Mouse (Mus musculus) intestine, embryonic 14.5 days (tissue): ENCODE measurements around the gene Mgat5b. TPM values are rescaled to one million over a fixed set of nuclear protein-coding genes. Genes with fewer than 3 reads are reported as not detected.

Source experiments
- ATAC-seq: fragments of 200-750 bp; cut with Nextera tagmentation; replicated peaks from 2 replicates; pipeline ENCODE4 v1.8.0; 2017; ENCODE audit warnings: low read depth, moderate number of reproducible peaks, moderate TSS enrichment, moderate library complexity; ENCODE audit not compliant: low FRiP score, low TSS enrichment
- DNase-seq: peaks from one replicate; pipeline ENCODE4 v3.0.0-alpha.2; 2018; ENCODE audit warnings: low spot score
- H3K27ac ChIP-seq: fragments of 300-500 bp; sonication (generic); 2 replicates; pipeline ENCODE4 v1.5.1; 2014; ENCODE audit warnings: low read depth, mild to moderate bottlenecking, control low read depth
- H3K27me3 ChIP-seq: fragments of 300-500 bp; sonication (generic); replicated peaks from 2 replicates; pipeline ENCODE4 v1.6.1; 2014; ENCODE audit warnings: low read length, control low read depth; ENCODE audit not compliant: control insufficient read depth, insufficient read depth
- H3K36me3 ChIP-seq: fragments of 300-500 bp; sonication (generic); 2 replicates; pipeline ENCODE4 v1.6.1; 2014; ENCODE audit warnings: low read length, control low read depth; ENCODE audit not compliant: control insufficient read depth, insufficient read depth
- H3K4me1 ChIP-seq: fragments of 300-500 bp; sonication (generic); replicated peaks from 2 replicates; pipeline ENCODE4 v1.6.1; 2014; ENCODE audit warnings: low read length, control low read depth, mixed read lengths; ENCODE audit not compliant: control insufficient read depth, insufficient read depth
- H3K4me2 ChIP-seq: fragments of 300-500 bp; sonication (generic); 2 replicates; pipeline ENCODE4 v1.6.1; 2014; ENCODE audit warnings: low read length
- H3K4me3 ChIP-seq: fragments of 300-500 bp; sonication (generic); 2 replicates; pipeline ENCODE4 v1.5.1; 2014; ENCODE audit warnings: low read depth, low read length, control low read depth, mixed read lengths
- H3K9ac ChIP-seq: fragments of 300-500 bp; sonication (generic); 2 replicates; pipeline ENCODE4 v1.6.1; 2014; ENCODE audit warnings: mild to moderate bottlenecking, low read length
- H3K9me3 ChIP-seq: fragments of 300-500 bp; sonication (generic); 2 replicates; pipeline ENCODE4 v1.6.1; 2016; ENCODE audit warnings: low read length, control low read depth; ENCODE audit not compliant: control insufficient read depth
- WGBS: fragments of 180-500 bp; shearing (Covaris S2); extraction: QIAGEN DNeasy Blood & Tissue Kit; methylation state at CpG from one replicate; pipeline ENCODE4 v1.1.7; 2014; 5-methylcytosine and 5-hydroxymethylcytosine counted together
- polyA plus RNA-seq: library from polyadenylated mRNA; unstranded; fragments of >200 nt; fragmentation: Nextera tagmentation; extraction: Ambion mirVana; gene quantifications from 2 replicates; pipeline ENCODE4 v1.2.1, GENCODE M21; 2014

Gene Mgat5b
- polyA plus RNA-seq, 1 experiment from 2014 or later: 0.92 TPM

DNA sequence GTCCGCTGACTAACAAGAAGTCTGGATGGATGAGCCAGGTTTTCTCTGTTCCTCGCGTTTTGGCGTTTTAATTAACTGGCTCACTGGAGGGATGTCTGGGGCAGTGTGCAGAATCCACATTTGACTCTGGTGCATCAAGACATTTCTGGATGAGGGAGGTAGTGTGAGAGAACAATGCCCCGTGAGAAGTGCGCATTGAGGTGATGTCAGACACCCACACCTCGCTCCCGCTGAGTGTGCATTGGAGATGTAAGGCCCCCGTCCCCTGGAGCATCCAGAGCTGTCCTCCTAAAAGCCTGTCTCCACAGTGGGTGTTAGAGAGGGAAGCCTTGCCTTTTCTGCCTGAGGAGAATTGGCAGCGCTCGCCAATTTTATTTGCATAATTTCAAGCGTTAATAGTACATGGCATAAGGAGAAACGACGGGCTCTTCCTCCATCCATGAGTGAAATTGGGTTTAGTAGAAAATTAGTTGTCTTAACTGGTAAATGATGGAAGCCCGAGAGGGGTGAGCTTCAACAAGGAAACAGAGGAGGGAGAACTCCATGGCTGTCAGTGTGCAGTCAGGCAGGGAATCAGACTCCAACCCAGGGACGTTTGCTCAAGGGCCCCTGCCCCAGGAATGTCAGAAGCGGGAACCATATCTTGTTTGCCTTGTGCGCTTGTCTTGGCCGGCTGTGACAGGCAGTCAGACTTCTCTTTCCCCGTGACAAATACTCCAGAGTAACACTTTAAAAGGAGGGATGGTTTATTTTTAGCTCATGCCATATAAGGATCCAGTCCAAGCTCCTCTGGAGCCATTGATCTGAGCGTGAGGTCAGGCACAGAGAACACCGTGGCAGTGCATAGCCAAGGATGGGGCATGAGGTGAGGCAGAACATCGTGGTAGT lies 35.8 kb downstream of the Mgat5b start:
- Histone ChIP-seq H3K27ac (no peak overlapping the region), H3K4me1 (no peaks in the 10 kb centered on the region), H3K36me3 (no peaks in the 10 kb centered on the region), H3K9ac (no peak overlapping the region), H3K27me3 (no peaks in the 10 kb centered on the region), H3K4me3 (no peak overlapping the region), H3K4me2 (no peak overlapping the region), H3K9me3 (no peaks in the 10 kb centered on the region)
- DNase-seq (no peak), ATAC-seq (no peak)
- 70% methylated on average over 23 of the region's 23 CpGs for WGBS

DNA sequence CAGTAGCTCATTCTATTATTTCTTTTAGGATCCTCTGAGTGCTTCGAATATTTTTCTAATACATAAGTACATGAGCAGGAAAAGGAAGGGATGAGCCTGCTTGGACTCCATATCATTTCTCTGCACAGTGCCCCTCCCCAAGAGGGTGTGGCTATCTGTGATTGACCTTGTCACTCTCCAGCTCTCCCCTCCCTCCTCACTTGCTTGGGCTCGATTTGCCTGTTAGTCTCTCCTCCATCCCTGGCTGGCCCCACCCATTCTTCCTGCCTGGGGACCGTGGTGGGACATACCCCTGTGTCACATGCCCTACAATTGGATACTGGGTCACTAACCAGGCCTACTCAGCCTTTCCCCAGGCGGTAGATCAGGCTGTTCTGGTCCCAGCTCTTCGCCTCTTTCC lies 39.9 kb downstream of the Mgat5b start:
- Histone ChIP-seq H3K9ac (no peak overlapping the region), H3K36me3 (no peaks in the 10 kb centered on the region), H3K9me3 (no peaks in the 10 kb centered on the region), H3K4me2 (no peak overlapping the region), H3K4me1 (no peaks in the 10 kb centered on the region), H3K27me3 (no peaks in the 10 kb centered on the region), H3K27ac (no peak overlapping the region), H3K4me3 (no peak overlapping the region)
- DNase-seq (no peak), ATAC-seq (no peak)
- 54% methylated on average over 5 of the region's 5 CpGs for WGBS

GRCm38 (mm10) chr11:116965061-116965460 lies 46.4 kb downstream of the Mgat5b start:
- Histone ChIP-seq H3K4me1 (no peaks in the 10 kb centered on the region), H3K4me2 (no peak overlapping the region), H3K9ac (no peak overlapping the region), H3K27me3 (no peaks in the 10 kb centered on the region), H3K36me3 (no peaks in the 10 kb centered on the region), H3K4me3 (no peak overlapping the region), H3K27ac (no peak overlapping the region), H3K9me3 (no peaks in the 10 kb centered on the region)
- WGBS: 72% methylated on average over 7 of the region's 7 CpGs
- ATAC-seq: no peak
- DNase-seq: no peak

DNA sequence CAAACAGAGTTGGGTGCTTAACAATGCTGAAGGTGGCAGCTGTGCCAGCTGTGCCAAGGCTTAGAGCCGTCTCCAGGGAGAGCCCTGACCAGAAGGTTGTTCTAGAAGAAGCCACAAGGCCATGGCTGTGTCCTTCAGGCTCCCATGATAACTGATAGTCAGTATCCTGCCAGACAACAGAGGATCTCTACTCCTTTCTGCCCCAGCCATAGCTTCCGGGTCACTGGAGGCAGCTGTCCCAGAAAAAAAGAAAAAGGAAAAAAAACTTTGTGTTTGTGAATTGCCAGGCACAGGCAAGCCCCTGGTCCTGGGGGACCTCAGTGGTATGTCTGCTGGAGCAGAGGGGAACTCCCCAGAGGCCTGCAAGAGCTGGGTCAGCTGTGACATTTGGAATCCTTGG lies 47.3 kb downstream of the Mgat5b start:
- whole genome bisulfite sequencing: 49% methylated on average over 2 of the region's 2 CpGs
- no peaks in the 10 kb centered on the region for H3K4me1 ChIP-seq
- no peaks in the 10 kb centered on the region for H3K27me3 ChIP-seq
- no peak overlapping the region for H3K4me2 ChIP-seq
- H3K27ac ChIP-seq: no peak overlapping the region
- no peak overlapping the region for H3K9ac ChIP-seq
- no peak overlapping the region for H3K4me3 ChIP-seq
- no peaks in the 10 kb centered on the region for H3K9me3 ChIP-seq
- ATAC-seq (no peak), DNase-seq (no peak)
- no peaks in the 10 kb centered on the region for H3K36me3 ChIP-seq

DNA sequence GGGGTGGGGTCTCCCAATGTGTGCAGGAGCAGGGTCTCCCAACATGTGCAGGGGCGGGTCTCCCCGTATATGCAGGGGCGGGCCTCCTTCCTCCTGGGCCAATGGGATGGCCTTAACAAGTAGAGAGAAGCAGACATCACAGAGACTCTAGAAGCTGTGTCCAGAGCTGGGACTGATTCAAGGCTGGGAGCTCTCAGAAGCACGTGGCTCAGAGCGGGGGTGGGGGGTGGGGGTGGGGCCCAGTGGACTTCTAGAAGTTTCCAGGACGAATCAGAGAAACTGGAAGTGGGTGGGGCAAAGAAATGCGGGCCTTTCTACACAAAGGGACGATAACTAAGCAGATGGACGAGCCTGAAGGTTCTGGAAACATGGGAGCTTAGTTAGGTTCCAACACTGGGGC lies 49.9 kb downstream of the Mgat5b start:
- ATAC-seq (no peak), DNase-seq (no peak)
- no peak overlapping the region for H3K9ac ChIP-seq
- H3K27ac ChIP-seq: no peak overlapping the region
- no peak overlapping the region for H3K4me2 ChIP-seq
- WGBS: 81% methylated on average over 9 of the region's 9 CpGs
- H3K36me3 ChIP-seq: no peaks in the 10 kb centered on the region
- no peaks in the 10 kb centered on the region for H3K4me1 ChIP-seq
- no peaks in the 10 kb centered on the region for H3K9me3 ChIP-seq
- H3K27me3 ChIP-seq: no peaks in the 10 kb centered on the region
- H3K4me3 ChIP-seq: no peak overlapping the region

DNA sequence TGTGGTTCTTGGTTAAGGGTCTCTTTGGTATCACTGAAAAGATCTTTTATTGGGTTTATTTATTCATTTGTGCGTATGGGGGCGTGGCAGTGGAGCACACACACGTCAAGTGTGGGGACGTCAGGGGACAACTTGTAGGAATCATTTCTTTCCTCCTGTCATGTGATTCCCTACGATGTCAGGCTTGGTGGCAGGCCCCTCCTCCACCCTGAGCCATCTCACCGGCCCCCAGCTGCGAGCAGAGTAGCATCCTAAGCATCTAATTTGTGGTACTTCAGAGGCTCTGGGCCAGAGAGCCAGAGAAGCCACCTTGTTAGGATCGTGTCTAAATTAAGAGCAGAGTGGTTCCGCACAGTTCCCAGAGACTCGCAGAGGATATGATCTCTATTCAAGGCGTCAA lies 50.8 kb downstream of the Mgat5b start:
- Histone ChIP-seq H3K9me3 (no peaks in the 10 kb centered on the region), H3K4me1 (no peaks in the 10 kb centered on the region), H3K9ac (no peak overlapping the region), H3K4me3 (no peak overlapping the region), H3K27me3 (no peaks in the 10 kb centered on the region), H3K4me2 (no peak overlapping the region), H3K36me3 (no peaks in the 10 kb centered on the region), H3K27ac (no peak overlapping the region)
- DNase-seq (no peak), ATAC-seq (no peak)
- 73% methylated on average over 11 of the region's 11 CpGs for WGBS

- Histone ChIP-seq H3K4me2 (no peak overlapping the region), H3K27ac (no peak overlapping the region), H3K4me1 (no peaks in the 10 kb centered on the region), H3K36me3 (no peaks in the 10 kb centered on the region), H3K9me3 (no peaks in the 10 kb centered on the region), H3K27me3 (no peaks in the 10 kb centered on the region), H3K9ac (no peak overlapping the region), H3K4me3 (no peak overlapping the region)
- 83% methylated on average over 4 of the region's 4 CpGs for WGBS
- ATAC-seq (no peak), DNase-seq (no peak)
Observed at GRCm38 (mm10) chr11:116970847-116971246, 52.2 kb downstream of the Mgat5b start.

GRCm38 (mm10) chr11:116972828-116973227 lies 54.2 kb downstream of the Mgat5b start:
- no peaks in the 10 kb centered on the region for H3K36me3 ChIP-seq
- no peak for ATAC-seq
- H3K27me3 ChIP-seq: no peaks in the 10 kb centered on the region
- no peak overlapping the region for H3K9ac ChIP-seq
- WGBS: 69% methylated on average over 4 of the region's 4 CpGs
- no peak overlapping the region for H3K27ac ChIP-seq
- DNase-seq: no peak
- no peaks in the 10 kb centered on the region for H3K9me3 ChIP-seq
- no peak overlapping the region for H3K4me2 ChIP-seq
- no peak overlapping the region for H3K4me3 ChIP-seq
- H3K4me1 ChIP-seq: no peaks in the 10 kb centered on the region

DNA sequence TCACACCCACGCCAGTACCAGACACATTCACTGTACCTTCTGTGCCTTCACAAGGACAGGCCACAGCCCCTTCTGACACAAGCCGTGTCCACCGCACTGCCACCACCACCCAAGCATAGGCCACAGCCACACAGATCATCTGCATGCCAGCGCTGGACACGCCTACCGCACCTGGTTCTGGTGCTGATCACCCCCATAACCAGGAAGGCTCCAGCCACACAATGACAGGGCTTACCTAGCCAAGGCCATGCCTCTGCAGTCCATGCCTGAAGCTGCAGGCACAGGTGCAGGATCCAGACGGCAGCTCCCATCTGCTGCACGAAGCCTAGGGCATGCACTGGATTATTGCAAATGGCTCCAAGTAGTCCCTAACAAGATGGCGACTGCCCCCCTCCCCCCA lies 54.8 kb downstream of the Mgat5b start:
- Histone ChIP-seq H3K9ac (no peak overlapping the region), H3K27ac (no peak overlapping the region), H3K4me1 (no peaks in the 10 kb centered on the region), H3K27me3 (no peaks in the 10 kb centered on the region), H3K4me2 (no peak overlapping the region), H3K4me3 (no peak overlapping the region), H3K9me3 (no peaks in the 10 kb centered on the region), H3K36me3 (no peaks in the 10 kb centered on the region)
- ATAC-seq (no peak), DNase-seq (no peak)
- 89% methylated on average over 9 of the region's 9 CpGs for WGBS
